Mouse (Mus musculus): ENCODE results near the gene Zp1. TPM values are rescaled to one million over a fixed set of nuclear protein-coding genes. Genes with fewer than 3 reads are reported as not detected.

Zp1 gene
- polyA plus RNA-seq, 1 experiment: 0.05 TPM

DNA sequence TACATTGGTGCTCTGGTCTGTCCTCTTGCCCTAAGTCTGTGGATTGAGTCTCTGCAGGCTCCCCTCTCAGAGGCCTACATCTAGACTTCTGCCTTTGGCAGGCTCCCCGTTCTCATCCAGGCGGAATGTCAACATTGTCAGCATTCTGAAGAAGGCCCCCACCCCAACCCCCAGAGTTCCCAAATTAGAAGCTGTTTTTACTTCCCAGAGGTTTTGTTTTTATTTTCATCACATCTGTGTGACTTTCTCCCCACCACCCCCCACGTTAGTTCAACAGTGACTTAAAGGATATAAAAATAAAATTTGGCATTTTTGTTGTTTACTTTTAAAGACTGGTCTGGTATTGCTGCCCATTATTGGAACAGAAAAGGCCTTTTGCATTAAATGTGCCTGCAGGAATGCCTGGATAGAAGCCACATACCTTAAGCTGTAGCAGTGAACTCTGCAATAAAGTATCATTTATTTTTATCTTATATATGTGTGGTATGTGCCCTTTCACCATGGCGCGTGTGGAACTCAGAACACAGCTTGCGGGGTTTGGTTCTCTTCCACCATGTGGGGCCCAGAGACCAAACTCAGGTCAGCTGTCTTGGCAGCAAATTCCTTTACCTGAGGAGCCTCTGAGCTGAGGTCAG lies 11.2 kb downstream of the Zp1 start:
- Histone ChIP-seq H3K36me3 (ENCODE audit: control insufficient read depth, insufficient read depth) (peaks cover 12% of the 10 kb centered on the region), H3K4me3 (no peak overlapping the region), H3K4me2 (ENCODE audit: low read depth) (no peak overlapping the region), H3ac (ENCODE audit: control insufficient read depth, insufficient read length) (no peak overlapping the region), H3K79me2 (ENCODE audit: control insufficient read depth, insufficient read depth) (no peaks in the 10 kb centered on the region), H3K27me3 (ENCODE audit: control insufficient read depth, insufficient read depth, insufficient read length) (no peaks in the 10 kb centered on the region)
- no peak for TF ChIP-seq TCF12 (IDR thresholded peaks at IDR 0.05; ENCODE audit: insufficient read depth, poor library complexity, severe bottlenecking)

DNA sequence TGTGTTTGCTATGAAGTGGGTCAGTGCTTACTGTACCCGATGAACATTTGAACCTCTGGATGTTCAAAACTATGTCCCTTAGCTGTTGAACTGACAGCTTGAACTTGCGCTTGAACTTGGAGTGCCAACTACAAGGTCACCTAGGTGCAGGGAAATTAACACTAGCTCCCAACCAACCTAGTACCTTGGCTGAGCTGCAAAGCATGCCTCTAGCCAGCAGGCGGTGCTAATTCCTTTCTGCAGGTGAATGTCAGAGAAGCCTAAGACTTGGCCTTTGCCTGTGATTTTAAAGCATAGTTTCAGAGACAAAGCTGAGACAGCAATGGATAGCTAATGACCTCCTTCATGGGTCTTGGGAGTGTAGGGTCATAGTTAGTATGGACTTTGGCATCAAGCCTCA lies 12.5 kb downstream of the Zp1 start:
- no peak overlapping the region for H3K4me3 ChIP-seq
- no peaks in the 10 kb centered on the region for H3K27me3 ChIP-seq (ENCODE audit: control insufficient read depth, insufficient read depth, insufficient read length)
- no peak overlapping the region for H3ac ChIP-seq (ENCODE audit: control insufficient read depth, insufficient read length)
- peaks cover 23% of the 10 kb centered on the region for H3K36me3 ChIP-seq (ENCODE audit: control insufficient read depth, insufficient read depth)
- TF ChIP-seq TCF3 (IDR thresholded peaks at IDR 0.05; ENCODE audit: insufficient read length, low read depth): no peak
- TF ChIP-seq POLR2AphosphoS2 (IDR thresholded peaks at IDR 0.05; ENCODE audit: insufficient read length, low read depth): no peak
- no peak for TF ChIP-seq E2F4 (IDR thresholded peaks at IDR 0.05; ENCODE audit: insufficient read depth)
- TF ChIP-seq SRF (IDR thresholded peaks at IDR 0.05; ENCODE audit: control insufficient read depth, insufficient read length, low read depth): no peak
- no peak for TF ChIP-seq CEBPB (IDR thresholded peaks at IDR 0.05; ENCODE audit: insufficient read depth, poor library complexity, severe bottlenecking)
- no peak for TF ChIP-seq TCF12 (IDR thresholded peaks at IDR 0.05; ENCODE audit: insufficient read depth, poor library complexity, severe bottlenecking)
- H3K79me2 ChIP-seq (ENCODE audit: control insufficient read depth, insufficient read depth): no peaks in the 10 kb centered on the region
- no peak overlapping the region for H3K4me2 ChIP-seq (ENCODE audit: low read depth)

DNA sequence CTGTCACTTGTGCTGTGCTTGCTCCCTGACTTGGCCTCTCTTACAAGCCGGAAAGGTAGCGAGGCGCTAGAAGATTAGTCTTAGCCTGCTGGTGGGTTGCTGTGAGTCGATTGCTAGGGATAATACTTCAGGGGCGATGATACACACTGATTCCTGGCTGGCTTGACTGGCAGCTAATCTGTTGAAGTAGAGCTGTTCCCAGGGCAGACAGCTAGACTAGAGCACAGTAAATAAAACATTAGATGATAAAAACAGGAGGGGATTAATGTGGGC lies 14.8 kb downstream of the Zp1 start:
- H3K36me3 ChIP-seq (ENCODE audit: control insufficient read depth, insufficient read depth): peaks cover 44% of the 10 kb centered on the region
- TF ChIP-seq MYOD1 (IDR thresholded peaks at IDR 0.05; ENCODE audit: control insufficient read depth in 1 of 3, insufficient read length in 2 of 3, low read depth in 2 of 3): no peak
- no peak for TF ChIP-seq TCF3 (IDR thresholded peaks at IDR 0.05; ENCODE audit: insufficient read length, low read depth)
- no peak for TF ChIP-seq POLR2AphosphoS2 (IDR thresholded peaks at IDR 0.05; ENCODE audit: insufficient read length, low read depth)
- no peak for TF ChIP-seq MAX (IDR thresholded peaks at IDR 0.05; ENCODE audit: low read depth)
- no peak for TF ChIP-seq E2F4 (IDR thresholded peaks at IDR 0.05; ENCODE audit: insufficient read depth)
- TF ChIP-seq CEBPB (IDR thresholded peaks at IDR 0.05; ENCODE audit: insufficient read depth, poor library complexity, severe bottlenecking): no peak
- no peak for TF ChIP-seq REST (IDR thresholded peaks at IDR 0.05; ENCODE audit: insufficient read depth, insufficient read length)
- no peak for TF ChIP-seq SRF (IDR thresholded peaks at IDR 0.05; ENCODE audit: control insufficient read depth, insufficient read length, low read depth)
- TF ChIP-seq TCF12 (IDR thresholded peaks at IDR 0.05; ENCODE audit: insufficient read depth, poor library complexity, severe bottlenecking): no peak
- no peak for TF ChIP-seq POLR2A (IDR thresholded peaks at IDR 0.05; ENCODE audit: insufficient read length, low read depth)
- TF ChIP-seq MYOG (IDR thresholded peaks at IDR 0.05; ENCODE audit: control insufficient read depth in 1 of 3, insufficient read depth in 1 of 3, insufficient read length in 2 of 3, low read depth in 2 of 3): no peak
- TF ChIP-seq USF1 (IDR thresholded peaks at IDR 0.05; ENCODE audit: low read depth): no peak
- no peaks in the 10 kb centered on the region for H3K27me3 ChIP-seq (ENCODE audit: control insufficient read depth, insufficient read depth, insufficient read length)
- peak overlapping the region; percentile 42 for H3K4me2 ChIP-seq (ENCODE audit: low read depth)
- no peaks in the 10 kb centered on the region for H3K79me2 ChIP-seq (ENCODE audit: control insufficient read depth, insufficient read depth)
- no peak overlapping the region for H3ac ChIP-seq (ENCODE audit: control insufficient read depth, insufficient read length)
- H3K4me3 ChIP-seq: no peak overlapping the region

DNA sequence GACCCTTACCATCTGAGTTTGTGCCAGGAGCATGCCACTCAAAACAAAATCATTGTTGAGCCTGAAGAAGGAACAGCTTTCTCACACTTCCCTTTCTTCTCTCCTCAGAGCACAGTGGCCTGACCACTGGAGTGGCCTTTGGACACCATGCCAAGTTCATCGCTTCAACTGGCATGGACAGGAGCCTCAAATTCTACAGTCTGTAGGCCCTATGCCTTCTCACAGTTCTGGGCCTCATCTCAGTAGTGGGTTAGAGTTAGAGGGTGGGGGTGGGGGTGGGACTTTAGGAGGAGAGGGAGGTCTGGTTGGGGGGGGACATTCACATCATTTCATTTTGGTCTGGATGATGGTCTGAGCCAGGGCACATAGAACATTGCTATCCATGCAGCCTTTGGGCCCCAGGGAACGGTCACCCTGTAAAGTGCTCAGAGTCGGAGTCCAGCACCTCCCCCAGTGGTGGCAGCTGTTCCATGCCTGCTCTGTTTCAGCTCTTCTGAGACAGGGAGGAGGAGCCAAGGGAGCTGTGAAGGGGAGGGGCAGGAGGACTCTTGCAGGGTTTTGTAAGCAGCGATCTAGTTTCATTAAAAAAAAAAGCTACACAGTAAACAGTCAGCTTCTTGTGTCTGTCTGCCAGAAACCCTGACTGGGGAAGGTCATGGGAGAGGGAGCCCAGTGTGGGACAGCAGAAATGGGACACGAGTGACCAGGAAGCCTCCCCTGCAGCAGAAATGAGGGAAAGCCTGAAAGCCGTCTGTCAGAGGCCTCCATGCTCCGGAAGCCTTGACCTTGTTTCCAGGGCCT lies 15.3 kb downstream of the Zp1 start:
- H3K4me3 ChIP-seq: no peak overlapping the region
- H3K27me3 ChIP-seq (ENCODE audit: control insufficient read depth, insufficient read depth, insufficient read length): no peaks in the 10 kb centered on the region
- H3K4me2 ChIP-seq (ENCODE audit: low read depth): peak overlapping the region; percentile 42
- peak in 2 of 3 experiments; percentile 68 to 71 for TF ChIP-seq MYOG (IDR thresholded peaks at IDR 0.05; ENCODE audit: control insufficient read depth in 1 of 3, insufficient read depth in 1 of 3, insufficient read length in 2 of 3, low read depth in 2 of 3)
- peak; percentile 45 to 62 (median 58) for TF ChIP-seq MYOD1 (IDR thresholded peaks at IDR 0.05; ENCODE audit: control insufficient read depth in 1 of 3, insufficient read length in 2 of 3, low read depth in 2 of 3)
- no peak for TF ChIP-seq CEBPB (IDR thresholded peaks at IDR 0.05; ENCODE audit: insufficient read depth, poor library complexity, severe bottlenecking)
- TF ChIP-seq E2F4 (IDR thresholded peaks at IDR 0.05; ENCODE audit: insufficient read depth): no peak
- peak; percentile 42 for TF ChIP-seq TCF12 (IDR thresholded peaks at IDR 0.05; ENCODE audit: insufficient read depth, poor library complexity, severe bottlenecking)
- TF ChIP-seq SRF (IDR thresholded peaks at IDR 0.05; ENCODE audit: control insufficient read depth, insufficient read length, low read depth): no peak
- TF ChIP-seq POLR2AphosphoS2 (IDR thresholded peaks at IDR 0.05; ENCODE audit: insufficient read length, low read depth): no peak
- TF ChIP-seq TCF3 (IDR thresholded peaks at IDR 0.05; ENCODE audit: insufficient read length, low read depth): no peak
- no peak for TF ChIP-seq USF1 (IDR thresholded peaks at IDR 0.05; ENCODE audit: low read depth)
- TF ChIP-seq REST (IDR thresholded peaks at IDR 0.05; ENCODE audit: insufficient read depth, insufficient read length): no peak
- TF ChIP-seq POLR2A (IDR thresholded peaks at IDR 0.05; ENCODE audit: insufficient read length, low read depth): no peak
- TF ChIP-seq MAX (IDR thresholded peaks at IDR 0.05; ENCODE audit: low read depth): no peak
- H3K79me2 ChIP-seq (ENCODE audit: control insufficient read depth, insufficient read depth): no peaks in the 10 kb centered on the region
- H3K36me3 ChIP-seq (ENCODE audit: control insufficient read depth, insufficient read depth): peaks cover 49% of the 10 kb centered on the region
- no peak overlapping the region for H3ac ChIP-seq (ENCODE audit: control insufficient read depth, insufficient read length)

DNA sequence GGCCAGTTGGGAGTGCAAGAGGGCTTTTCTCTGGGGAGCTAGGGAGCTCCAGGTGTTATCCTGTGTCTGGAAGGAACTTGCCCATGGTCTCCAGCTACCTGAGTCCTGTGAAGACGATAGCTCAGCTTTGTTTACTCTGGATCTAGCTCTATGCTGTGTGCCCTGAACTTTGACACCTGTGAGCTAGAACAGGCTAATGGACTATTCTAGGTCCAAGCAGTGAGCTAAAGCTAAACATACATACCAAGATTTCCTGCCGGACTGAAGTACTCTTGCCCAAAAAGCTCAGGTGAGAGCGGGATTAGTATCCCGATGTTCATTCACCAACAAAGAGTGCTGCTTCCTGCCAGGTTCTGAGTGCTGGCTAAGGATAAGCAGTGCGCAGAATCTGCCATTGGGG lies 15.9 kb downstream of the Zp1 start:
- H3ac ChIP-seq (ENCODE audit: control insufficient read depth, insufficient read length): no peak overlapping the region
- H3K4me3 ChIP-seq: no peak overlapping the region
- peaks cover 56% of the 10 kb centered on the region for H3K36me3 ChIP-seq (ENCODE audit: control insufficient read depth, insufficient read depth)
- H3K27me3 ChIP-seq (ENCODE audit: control insufficient read depth, insufficient read depth, insufficient read length): no peaks in the 10 kb centered on the region
- TF ChIP-seq USF1 (IDR thresholded peaks at IDR 0.05; ENCODE audit: low read depth) (no peak), MYOD1 (IDR thresholded peaks at IDR 0.05; ENCODE audit: control insufficient read depth in 1 of 3, insufficient read length in 2 of 3, low read depth in 2 of 3) (no peak), SRF (IDR thresholded peaks at IDR 0.05; ENCODE audit: control insufficient read depth, insufficient read length, low read depth) (no peak), E2F4 (IDR thresholded peaks at IDR 0.05; ENCODE audit: insufficient read depth) (no peak), MYOG (IDR thresholded peaks at IDR 0.05; ENCODE audit: control insufficient read depth in 1 of 3, insufficient read depth in 1 of 3, insufficient read length in 2 of 3, low read depth in 2 of 3) (no peak), CEBPB (IDR thresholded peaks at IDR 0.05; ENCODE audit: insufficient read depth, poor library complexity, severe bottlenecking) (no peak), TCF12 (IDR thresholded peaks at IDR 0.05; ENCODE audit: insufficient read depth, poor library complexity, severe bottlenecking) (no peak), MAX (IDR thresholded peaks at IDR 0.05; ENCODE audit: low read depth) (no peak), POLR2AphosphoS2 (IDR thresholded peaks at IDR 0.05; ENCODE audit: insufficient read length, low read depth) (no peak), REST (IDR thresholded peaks at IDR 0.05; ENCODE audit: insufficient read depth, insufficient read length) (no peak), POLR2A (IDR thresholded peaks at IDR 0.05; ENCODE audit: insufficient read length, low read depth) (no peak)
- no peaks in the 10 kb centered on the region for H3K79me2 ChIP-seq (ENCODE audit: control insufficient read depth, insufficient read depth)
- no peak overlapping the region for H3K4me2 ChIP-seq (ENCODE audit: low read depth)

All from myocyte (in vitro differentiated cells).